Mouse (Mus musculus) ES-E14 (cell line): ENCODE results near the gene Gm20441. TPM values are rescaled to one million over a fixed set of nuclear protein-coding genes. Genes with fewer than 3 reads are reported as not detected.

Experiments used
- DNase-seq: peaks from one replicate; pipeline ENCODE4 v3.0.0-alpha.2; 2013; ENCODE audit warnings: low read depth, low spot score
- H3K27ac ChIP-seq: 2 replicates; pipeline ENCODE4 v1.5.1; 2012; ENCODE audit warnings: low read depth, mild to moderate bottlenecking, low read length, moderate library complexity, mixed read lengths; ENCODE audit not compliant: poor library complexity, insufficient read depth, severe bottlenecking
- H3K36me3 ChIP-seq: 2 replicates; pipeline ENCODE4 v1.6.1; 2012; ENCODE audit warnings: mild to moderate bottlenecking, low read length, moderate library complexity, mixed read lengths; ENCODE audit not compliant: control insufficient read depth, poor library complexity, insufficient read depth, severe bottlenecking
- H3K4me1 ChIP-seq, 2 experiments: fragments of 150-350 bp in 1 of 2; sonication (generic) in 1 of 2; 2 replicates each; pipeline ENCODE4 v1.6.1; 2012; ENCODE audit warnings: low read length in 2 of 2, mild to moderate bottlenecking in 1 of 2, mixed read lengths in 1 of 2; ENCODE audit not compliant: control insufficient read depth in 2 of 2, insufficient read depth in 2 of 2, poor library complexity in 1 of 2
- H3K4me3 ChIP-seq, 2 experiments: fragments of 150-350 bp in 1 of 2; sonication (generic) in 1 of 2; 2 replicates each; pipeline ENCODE4 v1.5.1; 2012; ENCODE audit warnings: low read length in 2 of 2, low read depth in 1 of 2, mild to moderate bottlenecking in 1 of 2, mixed read lengths in 1 of 2; ENCODE audit not compliant: insufficient read depth in 1 of 2, poor library complexity in 1 of 2, severe bottlenecking in 1 of 2
- H3K9ac ChIP-seq: 2 replicates; pipeline ENCODE4 v1.6.1; 2012; ENCODE audit warnings: low read depth, mild to moderate bottlenecking, low read length, mixed read lengths; ENCODE audit not compliant: poor library complexity, insufficient read depth, severe bottlenecking
- H3K9me3 ChIP-seq: fragments of 150-350 bp; sonication (generic); 2 replicates; pipeline ENCODE4 v1.6.1; 2012; ENCODE audit warnings: low read depth, mild to moderate bottlenecking, low read length; ENCODE audit not compliant: control insufficient read depth, insufficient read depth
- CHD2 ChIP-seq: IDR thresholded peaks from 2 replicates; pipeline ENCODE4 v1.6.1; 2014; ENCODE audit warnings: mild to moderate bottlenecking, low read depth, low read length, inconsistent platforms
- HCFC1 ChIP-seq: IDR thresholded peaks from 2 replicates; pipeline ENCODE4 v1.6.1; 2012; ENCODE audit warnings: low read length, inconsistent platforms, borderline replicate concordance; ENCODE audit not compliant: insufficient read depth
- MAFK ChIP-seq: IDR thresholded peaks from 2 replicates; pipeline ENCODE4 v1.6.1; 2014; ENCODE audit warnings: mild to moderate bottlenecking, low read depth, low read length, inconsistent platforms; ENCODE audit not compliant: insufficient read depth
- ZC3H11A ChIP-seq: IDR thresholded peaks from 2 replicates; pipeline ENCODE4 v1.6.1; 2012; ENCODE audit warnings: low read depth, mild to moderate bottlenecking, inconsistent platforms, low read length, borderline replicate concordance
- ZNF384 ChIP-seq: IDR thresholded peaks from 2 replicates; pipeline ENCODE4 v1.6.1; 2012; ENCODE audit warnings: low read depth, low read length, inconsistent platforms
- in situ Hi-C, 2 experiments: fragments of 600-800 bp; cut with MboI; formaldehyde crosslinking; loops; one replicate each; pipeline ENCODE4 v1.15.1; 2025; ENCODE audit warnings: low sequenced_read_pairs in 2 of 2, inconsistent platforms in 1 of 2; ENCODE audit not compliant: unreplicated experiment in 2 of 2
- total RNA-seq: library from RNA; depleted of rRNA; stranded (reverse); fragments of 300-350 nt; gene quantifications from 2 replicates; pipeline ENCODE4 v1.2.3, GENCODE M21; 2012

Gm20441 gene
- total RNA-seq, 1 experiment = not detected

- Histone ChIP-seq H3K36me3 (no peaks in the 10 kb centered on the region), H3K4me3 (no peak overlapping the region), H3K27ac (no peak overlapping the region), H3K4me1 (peaks cover 4 to 22% of the 10 kb centered on the region in 2 experiments), H3K9me3 (no peaks in the 10 kb centered on the region), H3K9ac (no peak overlapping the region)
- no peak for TF ChIP-seq ZNF384
- no peak for TF ChIP-seq ZC3H11A
- no peak for TF ChIP-seq MAFK
- in situ Hi-C loops = no loop called here
- DNase-seq = no peak
Measured at GRCm38 (mm10) chr10:75796731-75797516, 16.2 kb upstream of the Gm20441 start.

GRCm38 (mm10) chr10:75794880-75795279 lies 14.1 kb upstream of the Gm20441 start:
- Histone ChIP-seq H3K4me1 (peaks cover 4 to 22% of the 10 kb centered on the region in 2 experiments), H3K27ac (no peak overlapping the region), H3K36me3 (no peaks in the 10 kb centered on the region), H3K9ac (no peak overlapping the region), H3K4me3 (no peak overlapping the region), H3K9me3 (no peaks in the 10 kb centered on the region)
- no peak for DNase-seq
- in situ Hi-C loops = no loop called here
- TF ChIP-seq ZC3H11A = no peak
- no peak for TF ChIP-seq ZNF384
- no peak for TF ChIP-seq HCFC1
- TF ChIP-seq CHD2 = no peak
- TF ChIP-seq MAFK = no peak

- Histone ChIP-seq H3K36me3 (no peaks in the 10 kb centered on the region), H3K9me3 (no peaks in the 10 kb centered on the region), H3K9ac (no peak overlapping the region), H3K27ac (no peak overlapping the region), H3K4me1 (peaks cover 4 to 17% of the 10 kb centered on the region in 2 experiments), H3K4me3 (no peak overlapping the region)
- DNase-seq = no peak
- TF ChIP-seq ZNF384 (no peak), MAFK (no peak), CHD2 (no peak), HCFC1 (no peak), ZC3H11A (no peak)
- in situ Hi-C loops = no loop called here
Measured at GRCm38 (mm10) chr10:75790773-75791172, 10.0 kb upstream of the Gm20441 start.

- H3K36me3 ChIP-seq = no peaks in the 10 kb centered on the region
- in situ Hi-C loops = no loop called here
Measured at GRCm38 (mm10) chr10:75789841-75790240, 9.1 kb upstream of the Gm20441 start.

More at GRCm38 (mm10) chr10:75789841-75790240, 9.1 kb upstream of the Gm20441 start:
- DNase-seq = no peak
- Histone ChIP-seq H3K9ac (no peak overlapping the region), H3K4me1 (peaks cover 1 to 13% of the 10 kb centered on the region in 2 experiments; a peak in 2 of 4 replicates), H3K27ac (no peak overlapping the region), H3K4me3 (no peak overlapping the region), H3K9me3 (no peaks in the 10 kb centered on the region)
- TF ChIP-seq CHD2 (no peak), ZC3H11A (no peak), HCFC1 (no peak), MAFK (no peak), ZNF384 (no peak)
